Mouse (Mus musculus): ENCODE results near the gene Elof1. TPM values are rescaled to one million over a fixed set of nuclear protein-coding genes. Genes with fewer than 3 reads are reported as not detected.
"Not testable (repeated sequence)": the region's sequence is repeated elsewhere in the genome, so short reads cannot be mapped to it uniquely, and the experiment has no call there.

Elof1 gene
- polyA plus RNA-seq, 1 experiment from 2014 or later = 191 TPM

DNA sequence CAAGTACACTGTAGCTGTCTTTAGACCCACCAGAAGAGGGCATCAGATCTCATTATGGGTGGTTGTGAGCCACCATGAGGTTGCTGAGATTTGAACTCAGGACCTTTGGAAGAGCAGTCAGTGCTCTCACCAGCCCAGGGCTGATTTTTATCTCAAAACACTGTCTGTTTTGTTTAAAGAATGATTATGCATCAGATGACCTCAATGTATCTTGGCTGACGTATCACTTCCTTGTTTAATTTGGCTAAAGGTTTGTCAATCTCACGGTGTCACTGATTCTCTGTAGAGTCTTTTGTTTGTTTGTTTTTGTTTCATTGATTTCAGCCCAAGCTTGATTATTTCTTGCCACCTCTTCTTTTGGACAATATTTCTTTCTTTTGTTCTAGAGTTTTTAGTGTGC is 34.0 kb upstream of the Elof1 start:
- no peaks in the 10 kb centered on the region for H3K27me3 ChIP-seq
- no peaks in the 10 kb centered on the region for H3K36me3 ChIP-seq
- H3K27ac ChIP-seq = no peak overlapping the region
- no peak overlapping the region for H3K9ac ChIP-seq
- 0 out of 2 replicates have a peak, but pooled peaks cover 9% of the 10 kb centered on the region for H3K9me3 ChIP-seq
- ATAC-seq (ENCODE audit: low FRiP score, low read depth) = no peak
- H3K4me3 ChIP-seq = no peak overlapping the region
- peaks cover 4% of the 10 kb centered on the region; the same call in 1 of the 2 replicates for H3K4me1 ChIP-seq
- WGBS = 96% methylated on average over 2 of the region's 2 CpGs
- H3K4me2 ChIP-seq (replicated peaks) = no peak overlapping the region

DNA sequence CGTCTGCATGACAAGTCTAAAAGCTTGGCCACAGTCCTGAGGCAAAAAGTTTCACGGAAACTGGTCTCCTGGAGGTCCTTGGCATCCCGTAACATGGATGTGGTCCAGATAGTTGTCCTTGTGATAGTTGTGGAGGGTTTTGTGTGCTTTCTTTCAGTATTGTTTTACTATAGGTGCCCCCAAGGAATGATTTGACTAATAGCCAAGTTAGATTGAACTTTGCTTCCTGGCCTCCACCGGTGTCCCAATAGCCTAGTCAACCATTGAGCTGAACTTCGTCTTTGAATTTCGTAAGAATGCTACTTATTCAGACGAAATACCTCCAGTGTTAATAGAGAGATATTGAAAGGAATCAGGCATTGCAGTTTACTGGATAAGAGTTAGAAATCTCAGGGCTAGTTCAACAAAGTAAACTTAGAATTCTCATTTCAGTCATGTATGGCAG is 33.3 kb upstream of the Elof1 start:
- H3K9ac ChIP-seq; H3K36me3 ChIP-seq; H3K9me3 ChIP-seq; H3K27ac ChIP-seq; H3K27me3 ChIP-seq; H3K4me1 ChIP-seq; ATAC-seq (ENCODE audit: low FRiP score, low read depth); H3K4me2 ChIP-seq (replicated peaks); H3K4me3 ChIP-seq: not testable (repeated sequence)
- 84% methylated on average over 7 of the region's 7 CpGs for WGBS

DNA sequence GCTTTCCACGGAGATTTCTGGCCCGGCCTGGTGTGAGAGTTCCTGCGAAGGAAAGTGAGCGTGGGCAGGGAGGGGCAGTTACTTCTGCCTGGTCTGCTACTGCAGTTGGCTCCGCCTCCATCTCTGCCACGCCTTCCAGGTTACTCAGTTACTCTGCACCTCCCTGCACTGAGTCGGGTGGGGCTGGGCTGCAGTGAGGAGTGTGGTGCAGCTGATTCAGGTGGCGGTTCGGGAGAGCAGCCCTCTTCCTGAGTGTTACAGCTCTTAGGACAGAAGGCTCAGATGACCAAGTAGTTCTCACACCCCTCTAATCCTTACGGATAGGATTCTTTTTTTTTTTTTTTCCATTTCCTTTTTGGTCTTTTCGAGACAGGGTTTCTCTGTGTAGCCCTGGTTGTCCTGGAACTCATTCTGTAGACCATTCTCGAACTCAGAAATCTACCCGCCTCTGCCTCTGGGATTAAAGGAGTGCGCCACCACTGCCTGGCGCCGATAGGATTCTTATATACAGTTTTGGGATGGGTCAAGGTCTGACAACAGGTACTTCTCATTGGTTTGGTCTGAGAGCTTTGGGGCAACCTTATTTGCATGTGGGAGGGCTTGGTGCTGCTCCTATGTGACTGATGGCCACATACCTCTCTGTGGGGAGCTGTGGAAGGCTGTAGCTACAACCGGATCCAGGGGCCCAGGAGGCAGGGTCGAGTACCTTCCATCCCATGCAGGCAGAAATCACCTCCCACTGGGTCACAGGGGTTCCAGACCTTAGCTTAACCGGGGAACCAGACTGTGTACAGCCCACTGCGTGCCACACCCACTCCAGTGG is 32.7 kb upstream of the Elof1 start:
- H3K9me3 ChIP-seq = 0 out of 2 replicates have a peak, but pooled peaks cover 9% of the 10 kb centered on the region
- no peak overlapping the region for H3K9ac ChIP-seq
- H3K4me1 ChIP-seq = no peaks in the 10 kb centered on the region
- no peak overlapping the region for H3K27ac ChIP-seq
- no peak overlapping the region for H3K4me2 ChIP-seq (replicated peaks)
- H3K4me3 ChIP-seq = no peak overlapping the region
- WGBS = 74% methylated on average over 20 of the region's 20 CpGs
- H3K27me3 ChIP-seq = no peaks in the 10 kb centered on the region
- no peaks in the 10 kb centered on the region for H3K36me3 ChIP-seq
- ATAC-seq (ENCODE audit: low FRiP score, low read depth) = no peak

DNA sequence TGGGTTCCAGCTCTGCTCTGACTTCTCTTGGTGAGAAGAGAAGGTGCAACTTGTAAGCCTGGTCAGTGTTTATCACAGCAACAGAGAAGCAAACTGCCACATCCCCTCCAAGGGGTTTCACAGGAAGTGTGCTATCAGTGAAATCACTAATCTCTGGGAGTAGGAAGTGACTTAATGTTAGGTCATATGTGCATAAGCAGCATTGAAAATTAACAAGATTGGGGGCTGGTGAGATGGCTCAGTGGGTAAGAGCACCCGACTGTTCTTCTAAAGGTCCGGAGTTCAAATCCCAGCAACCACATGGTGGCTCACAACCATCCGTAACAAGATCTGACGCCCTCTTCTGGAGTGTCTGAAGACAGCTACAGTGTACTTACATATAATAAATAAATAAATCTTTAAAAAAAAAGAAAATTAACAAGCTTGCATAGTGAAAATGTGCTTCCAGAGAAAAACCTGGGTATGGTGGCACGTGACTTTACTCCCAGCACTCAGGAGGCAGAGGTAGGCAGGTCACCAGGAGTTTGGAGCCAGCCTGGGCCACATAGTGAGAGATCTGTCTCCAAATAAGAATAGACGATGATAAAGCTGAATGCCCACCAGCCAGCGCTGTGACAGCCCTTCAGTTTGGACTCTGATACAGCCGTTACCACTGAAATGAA is 27.5 kb upstream of the Elof1 start:
- no peaks in the 10 kb centered on the region for H3K27me3 ChIP-seq
- H3K9me3 ChIP-seq = 0 out of 2 replicates have a peak, but pooled peaks cover 9% of the 10 kb centered on the region
- no peaks in the 10 kb centered on the region for H3K36me3 ChIP-seq
- ATAC-seq (ENCODE audit: low FRiP score, low read depth) = no peak
- no peak overlapping the region for H3K27ac ChIP-seq
- no peak overlapping the region for H3K4me2 ChIP-seq (replicated peaks)
- WGBS = 86% methylated on average over 8 of the region's 8 CpGs
- no peak overlapping the region for H3K9ac ChIP-seq
- no peaks in the 10 kb centered on the region for H3K4me1 ChIP-seq
- H3K4me3 ChIP-seq = no peak overlapping the region

DNA sequence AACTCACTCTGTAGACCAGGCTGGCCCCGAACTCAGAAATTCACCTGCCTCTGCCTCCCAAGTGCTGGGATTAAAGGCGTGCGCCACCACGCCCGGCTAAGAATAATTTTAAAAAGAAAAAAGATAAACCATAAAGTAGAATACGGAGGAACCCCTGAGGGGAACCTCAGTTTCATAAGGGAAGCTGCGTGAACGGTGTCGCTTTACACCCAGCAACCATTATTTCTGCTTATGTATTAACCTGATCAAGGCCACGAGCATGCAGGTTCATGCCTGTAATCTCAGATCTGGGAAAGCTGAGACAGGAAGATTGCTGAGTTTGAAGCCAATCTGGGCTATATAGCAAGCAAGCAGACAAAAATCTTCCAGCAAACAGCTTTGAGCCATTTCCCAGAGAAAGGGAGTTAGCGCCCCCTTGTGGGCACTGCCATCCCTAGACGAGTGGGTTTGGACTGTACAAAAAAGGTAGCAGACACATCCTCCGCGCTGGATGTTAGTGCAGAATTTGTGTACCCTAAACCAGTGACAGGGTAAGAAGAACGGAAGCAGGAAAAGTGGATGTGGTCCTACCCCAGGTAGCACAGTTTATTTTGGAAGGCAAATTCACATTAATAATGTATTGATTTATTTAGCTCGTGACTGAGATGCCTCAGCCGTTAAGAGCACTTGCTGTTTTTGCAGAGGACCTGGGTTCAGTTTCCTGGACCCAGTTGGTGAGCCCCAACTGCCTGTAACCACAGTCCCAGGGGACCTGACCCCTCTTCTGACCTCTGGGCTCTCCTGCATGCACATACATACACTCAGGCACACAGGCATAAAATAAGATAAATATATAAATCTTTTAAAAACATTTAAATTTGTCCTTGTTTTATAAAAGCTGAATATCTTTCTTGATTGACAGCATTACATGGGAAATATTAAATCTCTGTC is 26.4 kb upstream of the Elof1 start:
- WGBS = 53% methylated on average over 17 of the region's 17 CpGs
- Histone ChIP-seq H3K9ac (no peak overlapping the region), H3K27me3 (no peaks in the 10 kb centered on the region), H3K36me3 (no peaks in the 10 kb centered on the region), H3K4me1 (no peaks in the 10 kb centered on the region), H3K4me3 (no peak overlapping the region), H3K4me2 (replicated peaks) (no peak overlapping the region), H3K27ac (no peak overlapping the region), H3K9me3 (0 out of 2 replicates have a peak, but pooled peaks cover 9% of the 10 kb centered on the region)
- ATAC-seq (ENCODE audit: low FRiP score, low read depth) = no peak

DNA sequence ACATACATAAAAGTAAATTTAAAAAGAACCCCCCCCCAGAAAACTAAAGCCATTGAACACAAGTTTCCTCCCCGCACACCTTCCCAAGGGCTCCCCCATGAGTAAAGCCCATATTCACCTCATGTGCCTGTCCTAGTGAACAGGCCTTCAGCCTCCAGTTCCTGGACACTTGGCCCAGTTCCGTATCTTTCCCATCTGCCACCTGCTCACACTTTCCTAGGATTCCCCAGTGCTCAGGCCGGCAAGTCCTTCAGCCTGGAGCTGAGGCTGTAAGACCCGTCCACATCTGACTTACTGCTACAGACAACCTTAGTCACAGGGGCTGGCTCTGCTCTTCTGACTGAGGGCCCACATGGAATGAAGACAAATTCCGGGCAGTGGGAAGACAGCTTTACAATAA is 22.8 kb upstream of the Elof1 start:
- Histone ChIP-seq H3K4me2 (replicated peaks) (no peak overlapping the region), H3K9ac (no peak overlapping the region), H3K9me3 (no peaks in the 10 kb centered on the region), H3K4me1 (0 out of 2 replicates have a peak, but pooled peaks cover 8% of the 10 kb centered on the region), H3K27ac (no peak overlapping the region), H3K4me3 (no peak overlapping the region), H3K27me3 (peaks cover 5% of the 10 kb centered on the region; the same call in 1 of the 2 replicates), H3K36me3 (no peaks in the 10 kb centered on the region)
- no peak for ATAC-seq (ENCODE audit: low FRiP score, low read depth)
- WGBS = 88% methylated on average over 5 of the region's 5 CpGs

DNA sequence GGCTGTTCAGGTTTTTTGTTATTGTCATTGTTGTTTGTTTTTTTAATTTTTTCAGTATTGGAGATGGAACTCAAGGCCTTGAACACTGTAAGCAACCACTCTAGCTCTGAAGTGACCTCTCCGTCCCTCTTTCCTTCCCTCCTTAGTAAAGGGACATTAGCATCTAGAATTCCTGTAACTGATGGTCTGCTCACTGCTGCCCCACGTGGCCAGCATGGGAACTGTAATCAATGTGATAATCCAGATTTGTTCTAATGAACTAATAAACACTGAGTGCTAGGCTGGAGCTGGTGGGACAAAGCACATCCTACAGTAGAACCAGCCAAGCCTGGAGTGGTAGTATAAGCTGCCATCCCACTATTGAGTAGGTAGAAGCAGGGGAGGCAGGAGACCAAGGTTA is 21.5 kb upstream of the Elof1 start:
- H3K4me1 ChIP-seq = 0 out of 2 replicates have a peak, but pooled peaks cover 8% of the 10 kb centered on the region
- H3K27me3 ChIP-seq = peaks cover 5% of the 10 kb centered on the region; the same call in 1 of the 2 replicates
- ATAC-seq (ENCODE audit: low FRiP score, low read depth) = no peak
- no peak overlapping the region for H3K4me2 ChIP-seq (replicated peaks)
- no peaks in the 10 kb centered on the region for H3K36me3 ChIP-seq
- whole genome bisulfite sequencing = 28% methylated on average over 2 of the region's 2 CpGs
- H3K9me3 ChIP-seq = no peaks in the 10 kb centered on the region
- H3K4me3 ChIP-seq = no peak overlapping the region
- H3K27ac ChIP-seq = no peak overlapping the region
- H3K9ac ChIP-seq = no peak overlapping the region

DNA sequence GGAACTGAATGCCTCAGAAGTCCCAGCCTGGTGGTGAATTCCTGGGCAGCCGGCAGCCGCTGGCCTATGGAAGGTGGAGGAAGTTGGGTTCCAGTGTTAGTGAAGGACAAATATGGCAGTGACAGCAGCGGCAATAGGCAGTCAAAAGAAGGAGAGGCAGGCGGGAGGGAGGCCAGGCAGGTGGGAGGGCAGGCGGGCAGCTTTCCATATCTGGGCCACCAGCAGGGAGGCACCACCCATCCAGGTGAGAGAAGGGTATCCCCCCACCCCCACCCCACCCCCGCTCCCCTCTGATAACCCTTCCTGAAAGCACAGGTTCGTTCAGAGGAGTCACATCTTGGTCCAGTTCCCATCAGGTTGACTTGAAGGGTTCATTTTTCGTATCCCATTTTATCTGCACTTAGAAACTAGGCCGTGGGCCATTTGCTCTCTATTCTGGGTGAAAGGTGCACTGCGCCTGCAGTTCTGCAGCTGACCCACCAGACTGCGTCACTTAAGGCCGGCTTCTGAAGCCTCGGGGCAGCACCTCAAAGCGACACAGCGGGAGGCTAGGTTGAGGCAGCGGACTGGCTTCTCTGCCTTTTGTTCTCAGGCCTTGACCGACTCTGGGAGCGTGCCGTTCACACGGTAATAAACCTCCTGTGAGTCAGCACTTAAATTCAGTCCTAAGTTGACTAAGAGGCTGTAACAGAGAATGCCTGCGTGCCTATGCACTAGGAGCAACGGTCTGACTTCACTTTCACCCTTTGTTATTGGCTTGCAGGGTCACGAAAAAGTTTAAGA is 20.0 kb upstream of the Elof1 start:
- peak overlapping the region; percentile 1; the same call in 1 of the 2 replicates for H3K4me2 ChIP-seq (replicated peaks)
- 14% methylated on average over 23 of the region's 23 CpGs for WGBS
- no peaks in the 10 kb centered on the region for H3K9me3 ChIP-seq
- H3K9ac ChIP-seq = no peak overlapping the region
- H3K4me3 ChIP-seq = no peak overlapping the region
- no peak overlapping the region for H3K27ac ChIP-seq
- peaks cover 11% of the 10 kb centered on the region for H3K27me3 ChIP-seq
- H3K36me3 ChIP-seq = no peaks in the 10 kb centered on the region
- ATAC-seq (ENCODE audit: low FRiP score, low read depth) = 0 out of 2 replicates have a peak, but pooled peaks have one; percentile 42
- peaks cover 11% of the 10 kb centered on the region for H3K4me1 ChIP-seq

DNA sequence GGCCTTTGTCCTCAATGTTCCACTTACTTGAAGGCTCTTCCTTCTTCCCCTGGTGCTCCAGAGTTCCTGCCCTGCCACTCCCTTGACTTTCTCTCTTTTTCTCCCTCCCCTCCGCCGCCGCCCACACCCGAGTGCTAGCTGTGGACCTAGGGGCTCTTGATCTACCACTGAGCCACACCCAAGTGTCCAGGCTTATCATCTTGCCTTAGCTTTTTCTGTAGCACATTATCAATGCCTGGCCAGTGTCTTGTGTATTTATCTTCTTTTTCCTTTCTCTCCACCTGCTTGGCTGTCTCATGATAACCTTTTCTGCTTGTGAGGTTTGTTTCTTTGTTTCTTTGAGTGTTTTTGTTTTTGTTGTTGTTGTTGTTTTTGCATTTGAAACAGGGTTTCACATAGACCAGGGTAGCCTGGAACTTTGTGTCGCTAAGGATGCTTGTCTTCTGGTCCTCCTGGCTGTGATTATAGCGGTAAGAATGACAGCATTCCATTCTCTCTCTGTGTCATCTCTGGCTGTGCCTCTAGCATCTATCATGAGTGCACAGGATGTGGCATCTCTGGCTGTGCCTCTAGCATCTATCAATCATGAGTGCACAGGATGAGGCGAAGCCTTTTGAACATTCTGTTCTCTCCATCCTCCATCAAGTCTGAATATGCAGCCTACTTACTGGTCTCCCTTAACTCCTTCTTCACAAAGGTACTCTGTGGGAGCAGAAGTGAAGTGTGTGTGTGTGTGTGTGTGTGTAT is 18.8 kb upstream of the Elof1 start, which contains the start of gene Acp5:
Gene Acp5, minus strand, starts transcription at position 68 of the 747 bp plus-strand sequence.
- H3K27ac ChIP-seq = no peak within 1 kb of the TSS
- no peak within 1 kb of the TSS for H3K9ac ChIP-seq
- peaks cover 17% of the 10 kb centered on the region for H3K27me3 ChIP-seq
- no peak within 1 kb of the TSS for H3K4me2 ChIP-seq (replicated peaks)
- H3K9me3 ChIP-seq = no peaks in the 10 kb centered on the region
- WGBS = 74% methylated on average over 7 of the region's 7 CpGs
- peaks cover 22% of the 10 kb centered on the region for H3K4me1 ChIP-seq
- no peak for ATAC-seq (ENCODE audit: low FRiP score, low read depth)
- H3K36me3 ChIP-seq = no peaks in the 10 kb centered on the region
- H3K4me3 ChIP-seq = no peak within 1 kb of the TSS; the same call in 1 of the 2 replicates

DNA sequence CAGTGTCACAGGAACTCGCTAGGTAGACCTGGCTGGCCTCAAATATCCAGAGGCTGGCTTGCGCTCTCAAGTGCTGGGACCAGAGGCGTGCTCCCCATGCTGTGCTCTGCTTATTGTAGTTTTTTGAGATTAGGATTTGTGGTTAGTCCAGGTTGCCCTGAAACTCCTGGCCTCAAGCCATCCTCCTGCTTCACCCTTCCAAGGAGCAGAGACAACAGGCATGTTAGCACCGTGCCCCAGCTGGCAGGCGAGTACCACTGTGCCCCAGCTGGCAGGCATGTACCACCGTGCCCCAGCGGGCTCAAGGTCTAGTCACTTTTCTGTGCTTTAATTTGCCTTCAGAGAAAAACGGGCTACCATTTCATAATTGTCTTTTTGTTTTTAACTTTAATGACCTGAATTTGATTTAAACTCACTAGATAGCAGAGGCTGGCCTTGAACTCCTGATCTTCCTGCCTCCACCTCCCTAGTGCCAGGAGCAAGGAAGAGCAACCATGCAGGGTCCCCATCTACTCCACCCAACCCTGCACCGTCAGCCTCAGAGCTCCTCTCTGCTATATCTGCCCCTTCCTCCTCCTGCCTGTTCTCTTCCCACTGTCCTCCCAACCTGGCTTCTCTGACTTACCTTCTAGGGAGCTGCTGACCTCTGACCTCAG is 18.1 kb upstream of the Elof1 start:
- H3K9me3 ChIP-seq = no peaks in the 10 kb centered on the region
- WGBS = 77% methylated on average over 9 of the region's 9 CpGs
- no peak for ATAC-seq (ENCODE audit: low FRiP score, low read depth)
- no peak overlapping the region for H3K27ac ChIP-seq
- H3K9ac ChIP-seq = no peak overlapping the region
- no peak overlapping the region; the same call in 1 of the 2 replicates for H3K4me3 ChIP-seq
- peaks cover 22% of the 10 kb centered on the region for H3K4me1 ChIP-seq
- no peaks in the 10 kb centered on the region for H3K36me3 ChIP-seq
- peaks cover 17% of the 10 kb centered on the region for H3K27me3 ChIP-seq
- H3K4me2 ChIP-seq (replicated peaks) = no peak overlapping the region

All from limb, embryonic 13.5 days (tissue).